Mouse (Mus musculus): Measurements from ENCODE around the gene Ifngr1.

Gene Ifngr1

DNA sequence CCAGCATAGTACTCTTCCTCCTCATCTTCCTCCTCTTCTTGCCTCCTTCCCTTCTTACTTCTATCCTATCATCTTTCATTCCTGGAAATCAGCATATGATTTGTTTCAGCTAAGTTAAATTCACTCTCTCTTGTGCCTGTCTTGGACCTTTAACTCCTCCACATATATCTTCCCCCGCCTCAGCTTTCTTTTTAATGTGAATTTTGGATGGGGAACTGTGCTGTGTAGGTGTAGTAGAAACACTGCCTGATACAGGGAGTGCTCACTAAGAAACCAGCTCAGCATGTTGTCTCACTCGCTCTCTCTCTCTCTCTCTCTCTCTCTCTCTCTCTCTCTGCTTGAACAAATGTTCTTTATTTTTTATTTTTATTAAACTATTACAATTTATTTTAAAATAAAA lies 53.4 kb downstream of the Ifngr1 start:
- no peak for DNase-seq (ENCODE audit: low read depth)

DNA sequence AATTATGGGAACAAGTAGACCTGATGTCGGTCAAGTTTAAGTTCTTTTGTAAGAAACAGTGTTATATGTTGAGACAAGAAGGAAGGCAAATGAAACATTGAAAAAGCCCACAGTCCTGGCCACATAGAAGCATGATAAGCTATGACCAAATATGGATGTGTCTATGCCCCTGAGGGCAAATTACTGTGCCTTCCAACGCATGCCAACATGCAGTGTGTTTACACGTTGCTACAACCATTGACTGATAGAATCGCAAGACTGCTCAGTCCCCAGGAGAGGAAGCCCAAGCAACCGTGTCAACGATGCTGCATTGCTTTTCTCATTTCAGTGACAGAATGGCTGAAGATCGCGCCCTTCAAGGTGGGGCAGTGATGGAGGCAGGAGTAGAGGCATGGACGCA lies 65.7 kb downstream of the Ifngr1 start:
- DNase-seq (ENCODE audit: low read depth), result no peak
